1 mouse cellular context compared by ENCODE assay signal in the genomic region with DNA sequence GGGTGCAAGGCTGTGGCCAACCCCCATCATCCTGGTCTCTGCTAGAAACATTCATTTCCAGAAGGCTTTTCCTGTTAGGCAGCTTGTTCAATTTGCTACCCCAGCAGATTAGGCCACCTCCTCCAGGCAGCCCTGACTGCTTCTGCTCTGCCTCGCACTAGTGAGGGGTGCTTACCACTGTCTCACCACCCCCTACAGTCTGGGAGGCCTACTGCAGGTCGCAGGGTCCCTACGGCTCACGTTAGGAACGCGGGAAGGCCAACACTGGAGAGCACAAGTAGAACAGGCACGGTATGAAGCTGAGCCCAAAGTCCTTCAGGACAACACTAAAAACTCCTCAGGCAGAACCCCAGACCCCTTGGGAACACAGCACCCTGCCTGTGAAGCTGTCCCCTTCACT.
TF ChIP-seq lines count a peak whose summit lies in the region.

No protein-coding gene starts in this region.

TF ChIP-seq in MEL, 35 proteins besides CTCF, POLR2A, EP300 and RAD21 (continued from another document):
- TF ChIP-seq BHLHE40 (IDR thresholded peaks at IDR 0.05; ENCODE audit: borderline replicate concordance, low read depth, low read length) (no peak), MXI1 (IDR thresholded peaks at IDR 0.05; ENCODE audit: low read depth, low read length) (no peak), TAL1 (IDR thresholded peaks at IDR 0.05; ENCODE audit: low read length) (no peak), MAFK (IDR thresholded peaks at IDR 0.05; ENCODE audit: borderline replicate concordance, low read depth, low read length) (no peak), ZKSCAN1 (IDR thresholded peaks at IDR 0.05; ENCODE audit: low read depth, low read length) (no peak), ELF1 (IDR thresholded peaks at IDR 0.05; ENCODE audit: low read depth, low read length) (no peak), POLR2AphosphoS2 (IDR thresholded peaks at IDR 0.05; ENCODE audit: low read length) (no peak), CHD1 (IDR thresholded peaks at IDR 0.05; ENCODE audit: low read depth, low read length) (no peak), SMC3 (IDR thresholded peaks at IDR 0.05; ENCODE audit: low read depth, low read length) (no peak), UBTF (IDR thresholded peaks at IDR 0.05; ENCODE audit: borderline replicate concordance, insufficient read depth, low read depth, low read length) (no peak), ZNF384 (IDR thresholded peaks at IDR 0.05; ENCODE audit: low read depth, low read length) (no peak)
